Mouse (Mus musculus) testis, postnatal 10 days (tissue): ENCODE measurements at regions not wholly inside any gene's neighbourhood (a gene's known extent, or its start where the extent isn't known, plus 50 kb on each side); places are given as distances from the start of the nearest gene placed in this dataset.

ENCODE experiments used
- DNase-seq: peaks from one replicate; pipeline ENCODE4 v3.0.0; 2021; ENCODE audit warnings: low spot score

DNA sequence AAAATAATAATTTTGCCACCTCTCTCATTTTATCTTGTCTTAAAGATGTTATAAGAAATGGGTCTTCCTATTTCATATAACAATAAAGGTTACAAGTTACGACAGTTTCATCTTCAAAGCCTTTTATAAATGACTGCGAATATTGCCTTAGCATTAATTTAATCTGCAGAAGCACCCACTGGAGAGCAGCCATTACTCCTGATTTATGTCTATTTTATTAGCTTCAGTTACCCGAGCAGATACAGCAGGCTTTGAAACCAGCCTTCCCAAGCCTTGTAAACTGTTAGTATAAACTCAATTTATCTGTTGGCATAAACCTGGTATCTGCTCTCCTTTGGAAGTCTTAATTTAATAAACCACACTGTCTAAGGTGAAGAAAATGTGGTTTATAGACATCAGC, 2851.6 kb upstream of the Gm6569 start:
- DNase-seq, result no peak

DNA sequence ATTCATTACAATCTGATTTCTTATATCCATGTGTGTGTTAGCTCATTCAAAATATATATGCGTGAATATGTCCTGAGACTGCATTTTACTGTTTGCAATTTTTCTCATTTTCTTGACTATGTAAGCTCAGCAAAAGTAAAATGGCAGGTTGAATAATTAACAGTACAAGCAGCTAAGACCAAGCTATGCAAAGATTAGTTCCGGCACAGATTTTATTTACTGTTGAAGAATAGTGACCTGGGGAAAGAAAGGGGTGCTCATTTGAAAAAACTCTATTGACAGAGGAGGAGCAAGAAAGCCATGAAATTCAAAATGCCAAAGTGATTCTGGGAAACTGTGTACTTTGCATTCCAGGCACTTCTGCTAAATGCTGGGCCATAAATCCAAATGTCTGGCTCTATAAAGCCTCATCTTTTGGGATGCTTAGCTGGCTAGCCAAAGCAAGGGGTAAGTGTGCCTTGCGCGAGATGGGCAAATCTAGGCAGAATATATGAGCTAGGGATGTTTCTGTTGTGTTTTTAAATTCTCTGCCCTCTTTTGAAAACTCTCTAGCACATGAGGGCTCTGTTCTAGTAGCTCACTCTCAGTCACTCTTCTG, 2846.3 kb upstream of the Gm6569 start:
- no peak for DNase-seq

DNA sequence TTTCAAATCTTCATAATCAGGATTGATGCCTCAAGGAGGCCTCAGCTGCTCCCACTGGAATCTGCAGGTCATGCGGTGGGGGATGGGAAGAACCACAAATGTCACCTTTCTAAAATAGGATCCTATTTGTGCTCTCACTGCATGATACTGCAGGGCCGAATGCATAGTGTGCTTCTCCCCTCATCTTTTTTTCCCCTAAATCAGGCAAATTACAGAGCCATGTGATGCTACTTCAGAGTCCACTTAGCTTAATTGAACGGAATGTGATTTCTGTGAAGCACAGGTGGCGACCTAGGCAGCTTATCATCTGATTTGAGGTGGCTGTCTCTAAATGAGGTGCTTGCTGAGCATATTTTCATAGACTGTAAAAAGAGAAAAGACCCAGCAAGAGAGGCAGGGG, 2841.0 kb upstream of the Gm6569 start:
- no peak for DNase-seq

DNA sequence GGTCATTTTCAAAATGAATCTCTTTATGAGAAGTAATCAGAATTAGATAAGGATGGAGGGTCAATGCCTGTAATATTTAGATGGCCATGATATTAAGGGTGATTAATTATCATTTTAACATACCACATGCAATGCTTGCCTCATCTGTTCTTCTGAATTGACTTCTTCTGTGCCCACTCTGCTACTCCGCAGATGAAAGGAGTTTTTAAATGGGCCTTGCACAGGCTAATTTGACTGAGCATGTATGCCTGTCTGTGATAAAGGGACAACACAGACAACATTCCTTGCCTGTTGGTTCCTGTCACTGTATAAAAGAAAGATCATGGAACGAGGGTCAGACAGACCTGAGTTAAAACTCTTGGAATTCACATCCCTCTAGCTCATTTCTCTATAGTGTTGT, 2824.0 kb upstream of the Gm6569 start:
- DNase-seq, result no peak

DNA sequence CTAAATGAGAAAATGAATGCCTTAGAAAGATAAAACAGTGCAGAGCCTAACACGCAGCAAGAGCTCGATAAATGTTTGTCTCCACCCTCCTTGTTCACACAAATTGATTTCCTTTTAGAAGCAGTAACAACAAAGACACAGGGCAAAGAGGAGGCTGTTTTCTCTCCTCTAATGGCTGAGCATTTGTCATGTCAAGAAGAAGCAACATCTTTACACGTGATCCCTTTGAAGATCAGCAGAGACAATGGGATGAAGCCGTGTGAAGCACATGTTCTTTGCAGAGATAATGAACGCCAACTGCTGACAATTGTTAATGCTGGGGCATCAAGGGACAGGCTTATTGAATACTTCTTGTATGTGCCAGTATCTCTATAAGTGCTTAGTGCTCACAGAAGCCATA, 2823.6 kb upstream of the Gm6569 start:
- DNase-seq, result no peak

DNA sequence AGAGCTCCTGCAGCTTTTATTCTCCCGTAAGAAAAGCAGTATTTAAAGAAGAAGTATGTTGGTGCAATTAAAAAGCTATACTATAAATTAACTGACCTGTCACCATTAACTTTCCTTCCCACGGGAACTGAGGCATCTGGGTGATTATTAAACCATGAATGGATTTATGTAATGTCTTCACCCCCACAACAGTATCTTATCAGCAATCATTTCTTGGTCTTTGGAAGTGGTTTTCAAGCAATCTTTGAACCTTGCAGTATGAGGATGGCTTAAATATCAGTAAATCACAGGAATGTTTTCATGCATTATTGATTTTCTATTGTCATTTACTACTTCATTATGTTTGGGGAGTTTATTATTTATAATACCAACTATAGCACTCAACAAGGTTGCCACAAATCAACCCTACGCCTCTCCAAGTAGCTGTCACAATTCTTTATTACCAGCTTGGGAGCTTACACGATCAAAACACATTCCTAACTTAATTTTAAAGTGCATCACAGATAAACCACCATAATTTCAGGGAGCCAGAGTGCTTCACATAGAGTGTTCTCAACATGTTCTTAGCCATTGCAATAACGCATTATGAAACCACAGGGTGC, 2780.0 kb upstream of the Gm6569 start:
- DNase-seq, result no peak

DNA sequence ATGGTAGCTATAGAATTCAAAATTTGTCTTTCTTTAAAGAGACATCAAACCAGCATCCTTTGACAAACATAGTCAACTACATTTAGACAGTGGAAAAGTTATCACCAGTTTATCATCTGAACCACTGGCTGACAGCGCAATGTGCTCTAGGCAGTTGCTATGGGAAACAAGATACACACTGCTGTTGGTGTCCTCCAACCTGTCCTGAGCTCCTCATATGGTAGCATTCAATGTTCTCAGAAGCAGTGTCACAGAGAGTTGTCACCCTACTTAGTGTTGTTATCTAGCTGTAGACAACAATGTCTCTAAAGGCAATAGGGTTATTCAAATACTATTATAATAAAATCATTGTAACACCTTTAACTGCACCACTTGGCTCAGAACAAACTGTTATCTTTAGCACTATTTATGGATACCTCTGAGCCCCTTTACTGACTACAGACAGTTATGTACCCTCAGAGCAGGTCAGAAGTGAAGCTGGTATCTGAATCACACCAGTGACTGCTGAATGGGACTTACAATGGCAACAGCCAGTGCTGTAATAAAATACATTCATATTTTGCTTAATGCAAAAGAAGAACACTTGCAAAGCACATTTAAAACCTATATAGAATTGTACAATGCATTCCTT, 2747.9 kb upstream of the Gm6569 start:
- DNase-seq, result no peak

DNA sequence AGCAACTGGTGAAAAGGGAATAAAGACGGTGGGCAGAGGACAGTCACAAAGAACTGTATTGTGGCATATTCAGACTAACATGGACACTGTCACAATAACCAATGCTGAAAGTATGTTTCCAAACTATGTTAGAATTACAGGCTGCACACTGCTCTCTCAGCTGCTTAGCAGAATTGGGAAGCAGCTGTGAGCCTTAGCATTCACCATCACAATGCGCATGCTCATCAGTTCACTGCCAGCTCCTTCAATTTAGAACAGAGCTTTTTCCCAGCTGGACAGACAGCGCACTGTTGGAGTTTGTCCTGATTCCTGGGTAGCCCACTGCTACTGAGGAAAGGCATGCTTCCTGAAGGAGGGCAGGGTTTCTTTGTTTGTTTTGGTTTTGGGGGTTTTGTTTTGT, 2735.2 kb upstream of the Gm6569 start:
- DNase-seq, result no peak

DNA sequence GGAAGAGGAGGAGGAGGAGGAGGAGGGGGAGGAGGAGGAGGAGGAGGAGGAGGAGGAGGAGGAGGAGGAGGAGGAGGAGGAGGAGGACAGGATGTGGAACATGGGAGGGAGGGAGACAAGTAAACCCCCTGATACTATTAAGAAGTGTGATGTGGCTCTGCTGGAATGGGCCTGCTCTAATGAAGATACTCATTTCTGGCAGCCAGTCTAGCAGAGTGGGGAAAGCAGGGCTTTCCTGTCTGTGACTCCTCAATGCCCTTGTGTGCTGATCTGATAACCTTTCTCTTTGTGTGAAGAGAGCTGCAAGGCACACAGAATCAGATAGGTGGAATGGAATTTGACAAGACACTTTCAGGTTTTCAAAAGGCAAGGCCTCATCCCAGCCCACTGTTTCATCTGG, 2704.6 kb upstream of the Gm6569 start:
- no peak for DNase-seq

DNA sequence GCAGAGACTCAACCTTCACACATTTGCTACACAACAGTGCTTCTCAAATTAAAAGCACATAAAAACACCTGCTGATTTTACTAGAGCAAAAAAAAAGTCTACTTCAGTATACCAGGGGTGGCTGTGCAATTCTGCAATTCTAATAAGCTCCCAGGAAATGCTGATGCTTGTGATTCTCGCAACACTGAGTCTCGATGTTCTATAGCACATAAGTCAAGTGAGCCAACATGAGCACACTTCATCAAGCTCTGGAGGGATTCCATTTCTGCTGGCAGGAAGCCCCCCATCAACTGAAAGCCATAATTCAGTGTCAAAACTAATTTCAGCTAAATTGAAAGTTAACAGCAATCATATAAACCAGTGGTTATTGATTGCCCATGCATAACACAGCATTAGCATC, 2676.7 kb upstream of the Gm6569 start:
- no peak for DNase-seq

DNA sequence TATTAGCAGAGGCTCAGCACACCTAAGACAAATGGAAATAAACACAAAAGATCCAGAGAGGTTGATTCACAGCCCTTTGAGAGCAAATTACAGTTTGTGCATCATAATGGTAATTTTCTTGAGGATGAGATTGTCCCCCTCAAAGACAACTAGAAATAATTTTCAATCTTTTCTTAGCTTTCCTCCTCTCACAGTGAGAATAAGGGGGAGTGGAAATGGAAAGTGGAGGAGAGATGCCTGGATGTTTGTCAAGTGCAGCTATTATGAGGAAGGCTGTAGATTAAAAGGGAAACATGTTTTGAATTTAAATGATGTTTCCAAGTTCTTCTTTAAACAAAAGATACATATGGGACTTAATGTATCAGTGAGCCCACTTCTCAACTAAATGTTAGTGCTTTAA, 2672.3 kb upstream of the Gm6569 start:
- no peak for DNase-seq

DNA sequence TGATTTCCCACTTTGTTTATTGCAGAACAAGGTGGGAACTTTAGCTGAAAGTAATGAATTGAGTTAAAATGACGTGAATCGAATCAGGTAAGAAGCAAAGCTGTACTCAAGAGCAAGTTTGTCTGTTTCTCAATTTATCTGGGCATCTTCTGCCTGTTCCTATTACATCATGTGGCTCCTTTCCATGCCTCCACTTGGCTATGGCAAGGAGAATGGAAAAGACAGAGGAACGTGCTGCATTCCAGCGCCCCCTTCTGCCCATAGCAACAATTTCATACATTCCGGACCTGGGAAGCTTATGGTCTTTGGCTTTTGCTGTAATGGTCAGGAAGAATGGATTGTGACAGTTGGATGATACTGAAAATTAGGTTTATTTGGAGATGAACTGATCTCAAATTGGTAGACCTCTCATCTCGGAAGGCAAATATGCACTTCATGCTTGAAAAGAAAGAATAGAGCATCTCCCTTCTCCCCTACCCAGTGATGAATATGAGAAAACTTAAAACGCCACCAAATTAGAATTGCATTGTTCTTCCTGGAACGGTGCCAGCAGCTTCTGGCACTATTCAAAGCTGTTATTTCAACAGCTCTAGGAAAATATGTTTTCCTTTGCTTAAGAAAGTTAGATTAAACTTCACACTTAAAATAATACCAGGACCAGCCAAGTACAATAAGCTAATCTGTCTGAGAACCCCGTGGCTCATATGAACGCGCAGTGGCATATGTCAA, 2639.2 kb upstream of the Gm6569 start:
- DNase-seq, result peak; percentile 45

DNA sequence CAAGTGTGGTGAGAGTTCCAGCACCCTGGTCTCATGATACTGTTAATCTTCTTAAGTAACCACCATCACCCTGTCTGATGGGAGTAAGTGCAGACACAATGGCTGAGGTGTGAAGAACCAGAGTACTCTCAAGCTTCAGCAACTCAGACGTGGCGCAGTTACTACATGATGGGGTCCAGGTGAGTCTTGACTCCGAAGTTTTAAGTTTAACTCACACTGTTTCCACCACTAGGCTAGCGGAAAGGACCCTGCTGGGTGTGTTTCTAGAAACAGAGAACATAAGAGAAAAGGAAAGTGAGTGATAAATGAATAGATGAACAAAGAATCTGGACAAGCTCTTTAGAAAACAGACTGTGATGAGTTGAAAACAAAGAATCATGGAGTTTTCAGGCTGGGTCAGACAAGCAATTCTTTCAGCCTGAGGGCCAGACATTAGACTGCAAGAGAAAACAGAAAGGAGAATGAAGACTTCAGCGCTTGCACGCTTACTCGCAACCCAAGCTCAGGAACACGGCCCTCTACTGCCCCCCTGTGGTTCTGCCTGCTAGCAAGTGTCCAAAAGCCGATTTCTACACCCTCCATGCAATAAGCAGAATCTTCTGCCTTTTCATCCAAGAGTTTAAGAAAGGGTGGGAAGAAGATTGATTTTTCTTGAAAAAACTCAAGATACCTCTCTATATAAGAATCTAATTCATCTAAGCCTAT, 2593.6 kb upstream of the Gm6569 start:
- DNase-seq, result peak; percentile 90

DNA sequence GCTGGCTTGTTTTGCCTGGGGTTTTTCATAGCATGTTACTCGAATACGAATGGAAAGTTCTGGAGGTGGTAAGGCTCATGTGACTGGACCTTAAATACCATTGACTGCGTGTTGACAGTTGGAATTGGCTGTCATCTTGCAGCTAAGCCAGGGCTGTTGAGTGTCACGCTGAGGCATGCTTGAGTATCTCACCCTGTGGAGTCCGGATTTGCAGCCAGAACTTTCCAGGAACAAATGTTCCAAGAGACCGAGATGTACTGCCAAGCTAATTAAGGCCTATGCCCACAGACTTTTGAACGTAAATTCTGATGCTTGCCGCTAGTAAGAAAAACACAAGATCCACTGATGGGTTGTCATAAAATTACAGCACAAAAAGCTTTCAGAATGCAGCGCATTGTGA, 2590.8 kb upstream of the Gm6569 start:
- no peak for DNase-seq

DNA sequence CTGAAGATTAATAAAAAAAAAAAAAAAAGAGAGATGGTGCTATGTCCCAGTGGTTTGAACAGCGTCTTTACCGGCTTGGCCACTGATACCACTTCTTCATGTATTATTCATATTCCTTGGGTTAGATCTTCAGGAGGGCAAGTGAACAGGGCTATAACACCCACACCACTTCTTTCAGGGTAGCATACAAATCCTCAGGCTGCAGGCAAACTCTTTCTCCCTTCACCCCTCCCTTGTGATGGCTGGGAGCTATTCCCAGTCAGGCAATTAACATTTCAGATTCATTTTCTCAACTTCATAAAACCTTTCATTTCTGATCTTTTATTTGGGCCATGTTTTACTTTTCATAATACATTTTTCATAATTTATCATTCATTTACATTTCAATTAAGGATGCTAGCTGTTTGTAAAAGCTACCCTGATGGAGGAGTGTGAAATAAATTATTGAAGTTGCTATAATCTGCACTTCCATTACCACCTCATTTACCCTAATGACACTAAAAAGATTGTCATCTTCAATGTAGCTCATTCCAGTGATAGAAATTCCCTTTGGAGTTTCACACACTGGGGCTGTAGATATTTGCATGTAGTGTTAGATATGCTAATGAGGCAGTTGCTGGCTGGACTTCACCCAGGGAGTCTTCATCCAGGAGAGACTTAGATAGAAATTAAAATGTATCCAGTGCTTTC, 2558.3 kb upstream of the Gm6569 start:
- DNase-seq, result no peak

DNA sequence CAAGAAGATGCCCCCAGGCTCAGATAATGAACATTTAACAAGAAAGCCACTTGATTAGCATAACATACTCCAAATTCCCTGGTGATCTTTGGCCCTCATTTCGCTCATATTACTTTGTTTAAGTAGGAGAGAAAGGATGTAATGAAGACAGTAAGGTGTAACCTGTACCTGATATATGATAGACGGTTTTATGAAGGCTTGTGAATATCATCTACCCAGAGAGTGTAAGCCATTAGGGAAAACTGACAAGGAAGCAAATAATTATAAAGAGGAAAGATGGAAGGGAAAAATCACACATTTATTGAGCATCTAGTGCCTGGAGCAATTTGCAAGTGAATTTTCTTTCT, 2557.8 kb upstream of the Gm6569 start:
- no peak for DNase-seq

DNA sequence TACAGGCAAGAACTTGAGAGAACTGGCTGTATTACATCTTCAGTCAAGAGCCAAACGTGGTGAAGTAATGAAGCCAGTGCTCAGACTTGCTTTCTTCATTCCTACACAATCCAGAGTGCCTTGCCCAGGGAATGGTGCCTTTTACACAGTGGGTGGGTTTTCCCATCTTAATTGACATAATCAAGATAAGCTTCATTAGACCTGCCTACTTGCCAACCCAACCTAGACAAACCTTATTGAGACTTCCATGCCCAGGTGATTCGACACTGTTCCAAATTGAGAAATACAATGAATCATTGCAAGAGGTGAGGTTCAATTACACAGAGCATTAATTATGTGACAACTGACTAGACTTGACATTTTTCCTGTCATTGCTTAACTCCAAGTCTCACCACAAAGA, 2557.0 kb upstream of the Gm6569 start:
- DNase-seq, result no peak

DNA sequence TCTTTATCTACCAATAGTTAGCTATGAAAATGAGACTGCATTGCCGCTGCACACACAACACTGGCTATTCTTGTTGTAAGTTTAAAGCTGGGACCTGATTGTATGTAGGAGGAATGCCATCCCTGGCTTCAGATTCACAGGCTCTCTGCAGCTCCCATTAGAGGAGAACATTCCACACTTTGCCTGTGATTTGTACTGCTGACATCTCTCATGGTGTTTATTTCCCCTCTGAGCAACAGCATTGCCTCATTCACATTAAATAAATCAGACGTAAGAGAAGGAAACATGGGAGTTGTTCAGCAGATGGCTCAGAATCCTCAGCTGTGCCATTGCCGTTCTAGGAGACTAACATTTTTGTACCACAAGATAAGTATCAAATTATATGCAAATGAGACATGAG, 2550.6 kb upstream of the Gm6569 start:
- DNase-seq, result no peak

DNA sequence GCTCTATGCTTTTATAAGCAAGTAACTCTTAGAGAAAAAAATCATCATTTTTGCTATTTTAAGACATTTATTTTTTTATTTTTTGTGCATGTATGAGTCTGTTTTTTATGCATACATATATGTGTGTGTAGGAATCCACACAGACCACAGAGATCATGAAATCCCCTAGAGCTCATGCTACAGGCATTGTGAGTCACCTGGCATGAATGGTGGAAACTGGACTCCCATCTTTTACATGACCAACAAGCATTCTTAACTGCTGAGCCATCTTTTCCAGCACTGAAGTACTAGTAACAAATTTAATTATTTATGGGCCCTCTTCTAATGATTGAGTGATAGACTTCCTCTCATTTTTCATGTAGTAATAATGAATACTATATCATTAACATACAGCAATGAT, 2531.8 kb upstream of the Gm6569 start:
- DNase-seq, result no peak

DNA sequence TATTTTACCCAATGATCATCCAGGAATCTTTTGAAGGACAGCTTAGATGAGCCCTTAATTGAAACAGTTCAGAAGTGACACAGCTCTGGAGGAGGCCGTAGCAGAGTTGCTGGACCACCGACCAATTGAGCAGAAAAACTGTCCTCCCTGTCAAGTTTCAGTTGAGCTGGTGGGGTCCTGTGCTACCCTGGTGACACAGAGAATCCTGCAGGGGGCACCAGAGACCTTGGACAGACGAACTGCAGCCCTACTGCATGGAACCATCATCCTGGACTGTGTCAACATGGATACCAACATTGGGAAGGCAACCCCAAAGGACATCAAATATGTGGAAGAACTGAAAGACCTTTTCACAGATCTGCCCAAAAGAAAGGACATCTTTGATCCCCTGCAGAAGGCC, 2524.1 kb upstream of the Gm6569 start:
- DNase-seq, result no peak

DNA sequence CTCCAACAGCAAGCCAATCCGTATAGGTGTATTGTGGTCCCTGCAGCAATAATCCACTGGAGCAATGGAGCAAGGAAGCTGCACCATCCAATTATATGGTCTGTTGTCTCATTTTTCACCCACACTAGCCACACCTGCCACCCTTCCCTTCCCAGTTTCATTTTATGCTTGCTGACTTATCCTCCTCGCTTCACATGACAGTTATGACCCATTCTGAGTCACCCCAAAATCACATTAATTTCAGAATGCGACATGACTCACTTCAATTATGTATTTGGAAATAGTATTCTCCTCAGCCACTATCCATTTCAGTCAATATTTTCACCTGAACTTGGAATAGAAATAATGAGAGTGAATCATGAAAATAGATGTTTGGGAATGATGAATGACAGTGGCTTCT, 2507.8 kb upstream of the Gm6569 start:
- DNase-seq, result no peak

DNA sequence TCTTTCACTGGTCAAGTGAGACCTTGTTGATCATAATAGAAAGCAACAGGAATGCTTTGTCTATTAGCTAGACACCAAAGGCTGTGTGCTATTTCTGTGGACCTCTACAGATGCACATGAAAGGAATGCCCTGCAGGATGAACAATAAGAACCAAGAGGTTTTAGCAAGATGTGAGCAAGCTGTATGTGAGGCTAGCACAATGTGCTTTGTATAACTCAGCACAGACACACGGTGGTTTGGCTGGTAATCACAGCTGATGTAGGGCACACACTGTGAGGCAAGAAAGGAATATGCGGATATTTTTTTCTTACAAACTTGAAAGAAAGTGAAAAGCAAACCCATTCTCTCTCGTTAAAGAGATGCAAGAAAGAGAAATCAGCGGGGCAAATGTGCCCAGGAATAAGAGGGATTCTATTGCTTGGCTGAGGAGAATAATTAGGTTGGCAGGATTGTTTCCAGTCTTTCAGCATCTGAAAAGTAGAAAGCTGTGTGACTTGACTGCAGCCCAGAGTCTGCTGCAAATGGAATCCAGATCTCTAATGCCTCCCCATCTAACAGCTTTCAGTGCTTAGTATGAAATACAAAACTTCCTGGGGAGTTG, 2476.1 kb upstream of the Gm6569 start:
- no peak for DNase-seq
